9 mouse cellular contexts compared by ENCODE assay signal in genomic region chr1:132298801-132299464, GRCm38 (mm10). TPM values are rescaled to one million over a fixed set of nuclear protein-coding genes. Genes with fewer than 3 reads are reported as not detected.
DNase-seq lines count a peak whose midpoint lies in the region; ATAC-seq and TF ChIP-seq lines count a peak whose summit lies in the region.
"Had no signal": no experiment of that assay in that cellular context is flagged by ENCODE, and none has a peak within 500 bp of the region (broad histone marks: within the 10 kb centered on the region; RNA-seq: fewer than 3 reads in every experiment).

No protein-coding gene starts in this region.

- peaks cover 37% of the 10 kb centered on the region for H3K27me3 ChIP-seq in G1E (ENCODE audit: insufficient read depth, low read length)
- H3K27me3 ChIP-seq in embryonic facial prominence, embryonic 12.5 days: peaks cover 61% of the 10 kb centered on the region
- H3K27me3 ChIP-seq in hindbrain, embryonic 13.5 days: peaks cover 25% of the 10 kb centered on the region
- peaks cover 32% of the 10 kb centered on the region for H3K27me3 ChIP-seq in limb, embryonic 14.5 days (ENCODE audit: control insufficient read depth, insufficient read depth, low read length)

- peak overlapping the region; percentile 100 for H3K4me2 ChIP-seq in embryonic facial prominence, embryonic 12.5 days (replicated peaks)
- peak overlapping the region; percentile 95 for H3K4me2 ChIP-seq in hindbrain, embryonic 13.5 days
- H3K4me2 ChIP-seq in limb, embryonic 14.5 days (replicated peaks; ENCODE audit: low read depth, low read length, severe bottlenecking): peak overlapping the region; percentile 97

- 2% methylated on average over 64 of the region's 71 CpGs for WGBS in embryonic facial prominence, embryonic 12.5 days
- WGBS in hindbrain, embryonic 13.5 days: under 1% methylated on average over 54 of the region's 71 CpGs
- WGBS in limb, embryonic 14.5 days: 3% methylated on average over 38 of the region's 71 CpGs

- peak overlapping the region; percentile 1; the same call in 1 of the 2 replicates for H3K4me3 ChIP-seq in G1E (ENCODE audit: low read depth, low read length)
- H3K4me3 ChIP-seq in embryonic facial prominence, embryonic 12.5 days: peak overlapping the region; percentile 59
- peak overlapping the region; percentile 64 for H3K4me3 ChIP-seq in hindbrain, embryonic 13.5 days
- H3K4me3 ChIP-seq in limb, embryonic 14.5 days (replicated peaks; ENCODE audit: low read length): peak overlapping the region; percentile 53

- H3K4me1 ChIP-seq in G1E (ENCODE audit: insufficient read depth, low read depth, low read length): no peaks in the 10 kb centered on the region
- 0 out of 2 replicates have a peak, but pooled peaks cover 6% of the 10 kb centered on the region for H3K4me1 ChIP-seq in embryonic facial prominence, embryonic 12.5 days
- peaks cover 63% of the 10 kb centered on the region for H3K4me1 ChIP-seq in hindbrain, embryonic 13.5 days (replicated peaks)
- peaks cover 8% of the 10 kb centered on the region for H3K4me1 ChIP-seq in limb, embryonic 14.5 days (ENCODE audit: control insufficient read depth, insufficient read depth, low read length)

- peak overlapping the region; percentile 66 for H3K9ac ChIP-seq in embryonic facial prominence, embryonic 12.5 days
- peak overlapping the region; percentile 84 for H3K9ac ChIP-seq in hindbrain, embryonic 13.5 days
- peak overlapping the region; percentile 55 for H3K9ac ChIP-seq in limb, embryonic 14.5 days (ENCODE audit: low read depth, low read length, severe bottlenecking)

- H3K9me3 ChIP-seq in G1E (replicated peaks): no peaks in the 10 kb centered on the region
- no peaks in the 10 kb centered on the region for H3K9me3 ChIP-seq in embryonic facial prominence, embryonic 12.5 days
- H3K9me3 ChIP-seq in hindbrain, embryonic 13.5 days: no peaks in the 10 kb centered on the region
- no peaks in the 10 kb centered on the region for H3K9me3 ChIP-seq in limb, embryonic 14.5 days (ENCODE audit: control insufficient read depth, low read length)

- H3K27ac ChIP-seq in embryonic facial prominence, embryonic 12.5 days: no peak overlapping the region
- H3K27ac ChIP-seq in hindbrain, embryonic 13.5 days: peak overlapping the region; percentile 86
- no peak overlapping the region for H3K27ac ChIP-seq in limb, embryonic 14.5 days (replicated peaks; ENCODE audit: low read depth, low read length)

- DNase-seq in frontal cortex, postnatal 25 days (ENCODE audit: low spot score in 2 of 2): no peak
- DNase-seq in G1E (ENCODE audit: low spot score): no peak
- no peak for DNase-seq in limb, embryonic 14.5 days (ENCODE audit: low spot score)
- DNase-seq in neural tube, embryonic 10.5 days (ENCODE audit: extremely low spot score, low spot score): peak; percentile 50
- no peak for DNase-seq in thymus, postnatal 10 days (ENCODE audit: low spot score in 2 of 2)

- TF ChIP-seq POLR2A in limb, embryonic 14.5 days (IDR thresholded peaks at IDR 0.05; ENCODE audit: borderline replicate concordance, extremely low read depth, insufficient read depth, insufficient read length): no peak

- TF ChIP-seq CTCF in G1E (IDR thresholded peaks at IDR 0.05; ENCODE audit: low read depth, low read length): no peak

- ATAC-seq in frontal cortex, adult (ENCODE audit: low TSS enrichment): peak; percentile 55; the same call in 1 of the 2 replicates
- no peak for ATAC-seq in G1E (ENCODE audit: extremely low read depth, insufficient number of reproducible peaks, low FRiP score, poor library complexity, severe bottlenecking)
- 0 out of 2 replicates have a peak, but pooled peaks have one; percentile 5 for ATAC-seq in embryonic facial prominence, embryonic 12.5 days (ENCODE audit: insufficient number of reproducible peaks, insufficient read depth, low FRiP score, low TSS enrichment)
- peak; percentile 76 for ATAC-seq in hindbrain, embryonic 13.5 days (ENCODE audit: low FRiP score)
- ATAC-seq in limb, embryonic 14.5 days (ENCODE audit: low FRiP score, low read depth): peak; percentile 63; the same call in 1 of the 2 replicates

- no peaks in the 10 kb centered on the region for H3K36me3 ChIP-seq in G1E (replicated peaks)
- H3K36me3 ChIP-seq in embryonic facial prominence, embryonic 12.5 days: no peaks in the 10 kb centered on the region
- H3K36me3 ChIP-seq in hindbrain, embryonic 13.5 days: no peaks in the 10 kb centered on the region
- H3K36me3 ChIP-seq in limb, embryonic 14.5 days (ENCODE audit: control insufficient read depth, insufficient read depth, low read length): no peaks in the 10 kb centered on the region

RNA-seq across cellular contexts. Expression of gene Klhdc8a, which starts 0.5 kb away (rescaled TPM):
- not detected in 2 replicates for total RNA-seq in G1E (2014; fragmentation: Nextera tagmentation)
- total RNA-seq in G1E (2017): 0.06 and 0.11 TPM in 2 replicates
- not detected in 2 replicates for polyA plus RNA-seq in G1E (2012)
- polyA plus RNA-seq in embryonic facial prominence, embryonic 12.5 days (2016; fragmentation: Nextera tagmentation; extraction: Ambion mirVana): 0.47 and 0.87 TPM in 2 replicates
- 5.1 and 5.4 TPM in 2 replicates for polyA plus RNA-seq in hindbrain, embryonic 13.5 days (2015; fragmentation: Nextera tagmentation; extraction: Ambion mirVana)
- polyA plus RNA-seq in limb, embryonic 14.5 days (2012; rRNA removed): 0.10 and 0.12 TPM in 2 replicates
- polyA plus RNA-seq in limb, embryonic 14.5 days (2014; fragmentation: Nextera tagmentation; extraction: Ambion mirVana): 0.07 and 0.19 TPM in 2 replicates
- total RNA-seq: CH12.LX had no signal

RNA-seq across cellular contexts. Expression of gene Nuak2, which starts 17.0 kb away (rescaled TPM):
- total RNA-seq in G1E (2014; fragmentation: Nextera tagmentation) (not detected in 2 replicates), G1E (2017) (0.17 and 0.33 TPM in 2 replicates)
- 0.02 TPM in 1 of 2 replicates, not detected in the other for polyA plus RNA-seq in G1E (2012)
- 6.3 TPM in 2 replicates for polyA plus RNA-seq in embryonic facial prominence, embryonic 12.5 days (2016; fragmentation: Nextera tagmentation; extraction: Ambion mirVana)
- polyA plus RNA-seq in hindbrain, embryonic 13.5 days (2015; fragmentation: Nextera tagmentation; extraction: Ambion mirVana): 17.6 and 22.5 TPM in 2 replicates
- 1.7 and 2.2 TPM in 2 replicates for polyA plus RNA-seq in limb, embryonic 14.5 days (2012; rRNA removed)
- 3.3 and 3.4 TPM in 2 replicates for polyA plus RNA-seq in limb, embryonic 14.5 days (2014; fragmentation: Nextera tagmentation; extraction: Ambion mirVana)

Comparison
In these comparisons a context has a peak if more than half of its experiments do, and no peak if none do; other contexts are left out.
1. H3K4me3 ChIP-seq: peak in every context shown above with its lines; median percentile 64 in hindbrain, embryonic 13.5 days; 59 in embryonic facial prominence, embryonic 12.5 days; 53 in limb, embryonic 14.5 days; 1 in G1E.